Mouse (Mus musculus) liver, embryonic 18 days (tissue): ENCODE results near the gene Mrps21. TPM values are rescaled to one million over a fixed set of nuclear protein-coding genes. Genes with fewer than 3 reads are reported as not detected.

Experiments used
- polyA plus RNA-seq: library from polyadenylated mRNA; depleted of rRNA; stranded (reverse); fragments of >200 nt; gene quantifications from 2 replicates; pipeline ENCODE4 v1.2.3, GENCODE M21; 2012; rRNA removed

The Mrps21 gene
- polyA plus RNA-seq, result 95.6 and 96.2 TPM in 2 replicates

GRCm38 (mm10) chr3:95871392-95871867, at the start of gene Mrps21:
Mrps21 (minus strand) TSS chr3:95871519.

GRCm38 (mm10) chr3:95904568-95904967, 33.2 kb upstream of the Mrps21 start, which contains the start of gene Car14:
Car14 (minus strand) TSS chr3:95904691.

GRCm38 (mm10) chr3:95893606-95894316, 22.4 kb upstream of the Mrps21 start, which contains the start of gene Aph1a:
Aph1a (plus strand) TSS chr3:95893969.

GRCm38 (mm10) chr3:95891211-95892065, 20.1 kb upstream of the Mrps21 start, which contains the start of gene BC028528:
BC028528 (minus strand) TSS chr3:95892005.

GRCm38 (mm10) chr3:95881979-95882815, 10.9 kb upstream of the Mrps21 start, which contains the start of gene Ciart:
Ciart (minus strand) TSS chr3:95882251.

GRCm38 (mm10) chr3:95855502-95856089, 15.7 kb downstream of the Mrps21 start, which contains the start of gene Prpf3:
Prpf3 (minus strand) TSS chr3:95855885.

GRCm38 (mm10) chr3:95818571-95819288, 52.6 kb downstream of the Mrps21 start, which contains the start of gene Rprd2:
Rprd2 (minus strand) TSS chr3:95818863.

Other genes starting within 250 kb of the Mrps21 start
- gene Ensa, start 246.5 kb downstream of the Mrps21 start, polyA plus RNA-seq, result 11.0 and 11.3 TPM in 2 replicates
- 35.9 and 40.1 TPM in 2 replicates for gene Mcl1, start 212.7 kb downstream of the Mrps21 start, polyA plus RNA-seq
- 0.88 and 1.5 TPM in 2 replicates for gene Adamtsl4, start 183.6 kb downstream of the Mrps21 start, polyA plus RNA-seq
- gene Ecm1, start 131.9 kb downstream of the Mrps21 start, polyA plus RNA-seq, result 50.8 and 75.0 TPM in 2 replicates
- 17.8 and 20.3 TPM in 2 replicates for gene Tars2, start 111.3 kb downstream of the Mrps21 start, polyA plus RNA-seq
- gene Rprd2, start 52.7 kb downstream of the Mrps21 start, polyA plus RNA-seq, result 4.3 and 5.5 TPM in 2 replicates
- gene Prpf3, start 15.6 kb downstream of the Mrps21 start, polyA plus RNA-seq, result 12.6 and 13.8 TPM in 2 replicates
- 0.85 and 1.1 TPM in 2 replicates for gene Ciart, start 10.7 kb upstream of the Mrps21 start, polyA plus RNA-seq
- gene BC028528, start 20.5 kb upstream of the Mrps21 start, polyA plus RNA-seq, result 5.3 and 6.8 TPM in 2 replicates
- 27.8 and 30.9 TPM in 2 replicates for gene Aph1a, start 22.4 kb upstream of the Mrps21 start, polyA plus RNA-seq
- gene Car14, start 33.2 kb upstream of the Mrps21 start, polyA plus RNA-seq, result 9.3 and 12.0 TPM in 2 replicates
- 59.5 and 63.3 TPM in 2 replicates for gene Anp32e, start 57.7 kb upstream of the Mrps21 start, polyA plus RNA-seq
- 16.3 and 19.0 TPM in 2 replicates for gene Plekho1, start 124.5 kb upstream of the Mrps21 start, polyA plus RNA-seq
- gene Vps45, start 186.9 kb upstream of the Mrps21 start, polyA plus RNA-seq, result 4.7 and 5.3 TPM in 2 replicates
- 3.6 and 3.7 TPM in 2 replicates for gene Otud7b, start 233.0 kb upstream of the Mrps21 start, polyA plus RNA-seq